Mouse (Mus musculus): ENCODE measurements around the gene Unc119b. TPM values are rescaled to one million over a fixed set of nuclear protein-coding genes. Genes with fewer than 3 reads are reported as not detected.

The Unc119b gene
- polyA plus RNA-seq, 1 experiment from 2014 or later, result 44.4 TPM

DNA sequence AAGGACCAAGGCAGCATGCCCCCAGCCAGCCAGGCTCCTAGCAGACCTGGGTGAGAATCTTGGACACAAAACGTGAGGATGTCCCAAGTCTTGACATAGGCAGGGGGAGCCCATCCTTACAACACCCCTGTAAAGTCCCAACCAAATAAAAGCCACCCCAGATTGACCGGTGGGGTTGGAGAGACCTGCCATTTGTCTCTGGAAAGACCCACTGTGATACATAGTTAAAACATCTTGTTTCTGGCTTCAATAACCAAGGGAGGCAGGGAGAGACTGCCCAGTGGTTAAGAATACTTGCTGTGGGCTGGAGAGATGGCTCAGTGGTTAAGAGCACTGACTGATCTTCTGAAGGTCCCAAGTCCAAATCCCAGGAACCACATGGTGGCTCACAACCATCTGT is 32.5 kb downstream of the Unc119b start:
- H3K27me3 ChIP-seq, result no peaks in the 10 kb centered on the region
- H3K4me3 ChIP-seq, result no peak overlapping the region
- H3K9ac ChIP-seq, result no peak overlapping the region
- 96% methylated on average over 2 of the region's 2 CpGs for WGBS
- H3K4me2 ChIP-seq, result no peak overlapping the region
- H3K9me3 ChIP-seq, result no peaks in the 10 kb centered on the region
- peaks cover 58% of the 10 kb centered on the region for H3K36me3 ChIP-seq
- no peak overlapping the region for H3K27ac ChIP-seq
- H3K4me1 ChIP-seq, result no peaks in the 10 kb centered on the region
- ATAC-seq (ENCODE audit: insufficient number of reproducible peaks, insufficient read depth, low FRiP score, low TSS enrichment, low read depth), result no peak

DNA sequence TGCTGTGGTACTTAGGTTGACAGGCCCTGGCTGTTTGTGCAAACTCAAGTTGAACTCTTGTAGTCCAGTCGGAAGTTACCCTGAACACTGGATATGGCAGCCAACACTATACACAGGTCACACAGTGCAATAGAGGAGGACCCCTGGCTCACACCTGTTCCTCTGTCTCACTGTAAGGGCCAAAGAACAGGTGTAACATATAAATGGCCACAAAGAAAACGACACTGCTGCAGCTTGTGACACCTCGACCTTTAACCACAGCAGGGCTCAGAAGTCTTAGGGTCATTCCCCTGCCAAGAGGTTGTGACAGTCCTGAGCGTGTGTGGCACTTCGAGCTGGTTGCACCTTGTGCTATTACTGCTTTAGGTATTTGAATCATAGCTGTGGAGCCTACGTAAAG is 34.3 kb downstream of the Unc119b start:
- ATAC-seq (ENCODE audit: insufficient number of reproducible peaks, insufficient read depth, low FRiP score, low TSS enrichment, low read depth), result no peak
- no peaks in the 10 kb centered on the region for H3K27me3 ChIP-seq
- H3K4me3 ChIP-seq, result no peak overlapping the region
- no peak overlapping the region for H3K9ac ChIP-seq
- H3K4me1 ChIP-seq, result no peaks in the 10 kb centered on the region
- H3K9me3 ChIP-seq, result no peaks in the 10 kb centered on the region
- peaks cover 74% of the 10 kb centered on the region for H3K36me3 ChIP-seq
- no peak overlapping the region for H3K27ac ChIP-seq
- WGBS, result 82% methylated on average over 6 of the region's 6 CpGs
- H3K4me2 ChIP-seq, result no peak overlapping the region

DNA sequence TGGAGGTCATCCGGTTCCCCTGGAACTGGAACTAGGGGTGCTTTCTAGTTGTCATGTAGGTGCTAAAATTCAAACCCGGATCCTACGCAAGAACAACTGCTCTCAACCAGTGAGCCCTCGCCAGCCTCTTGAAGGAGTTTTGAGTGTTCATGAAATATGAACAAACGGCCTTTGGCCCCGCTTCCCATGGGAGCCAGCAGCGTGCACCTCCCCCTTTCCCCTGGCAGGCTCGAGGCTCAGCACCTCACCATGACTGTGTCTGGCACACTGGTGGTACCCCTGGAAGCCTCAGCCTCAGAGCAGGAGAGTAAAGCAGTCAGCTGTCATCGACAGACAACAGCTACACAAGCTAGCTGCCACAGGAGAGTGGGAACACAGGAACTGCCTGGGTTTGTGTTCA is 34.8 kb downstream of the Unc119b start:
- 86% methylated on average over 9 of the region's 9 CpGs for WGBS
- Histone ChIP-seq H3K27ac (no peak overlapping the region), H3K36me3 (peaks cover 76% of the 10 kb centered on the region), H3K9me3 (no peaks in the 10 kb centered on the region), H3K27me3 (no peaks in the 10 kb centered on the region), H3K4me3 (no peak overlapping the region), H3K4me2 (no peak overlapping the region), H3K9ac (no peak overlapping the region), H3K4me1 (no peaks in the 10 kb centered on the region)
- ATAC-seq (ENCODE audit: insufficient number of reproducible peaks, insufficient read depth, low FRiP score, low TSS enrichment, low read depth), result no peak

DNA sequence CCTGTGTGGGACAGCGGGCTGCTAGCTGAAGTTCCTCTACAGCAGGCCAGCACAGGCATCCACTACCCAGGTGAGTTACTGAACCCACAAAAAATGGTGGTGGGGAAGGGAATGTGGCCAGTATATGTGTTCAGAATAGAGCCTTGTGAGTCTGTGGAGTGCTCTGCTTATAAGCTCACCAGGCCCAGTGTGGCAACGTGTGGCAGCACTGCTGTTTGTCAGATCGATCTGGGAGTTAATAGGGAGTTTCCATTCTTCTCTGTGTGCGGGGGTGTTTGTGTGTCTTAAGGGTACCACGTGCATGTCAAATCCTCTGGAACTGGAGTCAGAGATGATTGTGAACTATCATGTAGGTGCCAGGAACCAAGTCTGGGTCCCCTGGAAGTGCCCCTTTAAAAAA is 35.2 kb downstream of the Unc119b start:
- H3K9ac ChIP-seq, result no peak overlapping the region
- H3K4me2 ChIP-seq, result no peak overlapping the region
- WGBS, result 83% methylated on average over 5 of the region's 5 CpGs
- no peaks in the 10 kb centered on the region for H3K9me3 ChIP-seq
- peaks cover 81% of the 10 kb centered on the region for H3K36me3 ChIP-seq
- H3K27ac ChIP-seq, result no peak overlapping the region
- no peak overlapping the region for H3K4me3 ChIP-seq
- no peaks in the 10 kb centered on the region for H3K4me1 ChIP-seq
- no peak for ATAC-seq (ENCODE audit: insufficient number of reproducible peaks, insufficient read depth, low FRiP score, low TSS enrichment, low read depth)
- H3K27me3 ChIP-seq, result no peaks in the 10 kb centered on the region

DNA sequence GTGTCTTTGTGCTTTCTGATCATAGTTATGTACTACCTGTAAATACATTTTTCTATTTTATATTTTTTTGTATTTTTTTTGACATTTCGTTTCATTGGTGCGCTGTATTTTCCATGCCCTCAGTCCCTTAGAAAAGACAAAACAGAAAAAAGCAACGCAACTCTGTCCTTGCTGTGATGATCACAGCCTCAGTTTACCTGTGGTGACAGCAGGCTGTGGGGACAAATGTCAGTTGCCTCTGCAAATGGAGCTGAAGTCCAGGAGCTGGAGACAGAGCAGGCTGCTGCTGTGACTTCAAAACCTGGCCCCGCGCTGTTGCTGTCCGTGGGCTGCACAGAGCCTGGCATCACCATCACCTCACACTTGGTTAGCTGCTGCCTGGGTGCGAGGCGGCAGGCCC is 36.6 kb downstream of the Unc119b start, which contains the start of gene Gm10401:
Gm10401 (minus strand) TSS at position 101 of the 400 bp plus-strand sequence.
- 96% methylated on average over 8 of the region's 8 CpGs for WGBS
- Histone ChIP-seq H3K27ac (no peak within 1 kb of the TSS; the same call in 1 of the 2 replicates), H3K9ac (no peak within 1 kb of the TSS), H3K4me2 (no peak within 1 kb of the TSS), H3K4me3 (no peak within 1 kb of the TSS), H3K36me3 (peaks cover 82% of the 10 kb centered on the region), H3K4me1 (no peaks in the 10 kb centered on the region), H3K9me3 (no peaks in the 10 kb centered on the region), H3K27me3 (no peaks in the 10 kb centered on the region)
- ATAC-seq (ENCODE audit: insufficient number of reproducible peaks, insufficient read depth, low FRiP score, low TSS enrichment, low read depth), result no peak

DNA sequence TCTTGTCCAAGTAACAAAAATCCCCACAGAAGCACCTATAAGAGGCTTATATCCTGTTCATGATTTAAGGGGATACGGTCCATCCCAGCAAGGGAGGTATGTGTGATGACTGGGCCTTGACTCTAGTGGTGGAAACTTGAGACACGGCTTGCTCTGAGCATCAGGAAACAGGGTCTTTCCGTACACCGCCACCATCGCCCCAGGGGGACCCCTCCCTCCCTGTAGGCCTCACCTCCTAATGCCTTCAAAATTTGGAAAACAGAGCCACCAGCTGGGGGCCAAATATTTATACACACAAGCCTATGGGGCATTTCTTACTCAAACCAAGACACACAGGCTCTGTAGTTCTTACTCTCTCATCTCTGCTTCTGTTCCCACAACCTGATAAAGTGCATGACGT is 43.0 kb downstream of the Unc119b start:
- no peak for ATAC-seq (ENCODE audit: insufficient number of reproducible peaks, insufficient read depth, low FRiP score, low TSS enrichment, low read depth)
- WGBS, result 72% methylated on average over 6 of the region's 6 CpGs
- no peak overlapping the region for H3K4me3 ChIP-seq
- H3K27ac ChIP-seq, result no peak overlapping the region
- peaks cover 91% of the 10 kb centered on the region for H3K36me3 ChIP-seq
- no peak overlapping the region for H3K9ac ChIP-seq
- H3K4me1 ChIP-seq, result no peaks in the 10 kb centered on the region; the same call in 1 of the 2 replicates
- no peak overlapping the region for H3K4me2 ChIP-seq
- H3K9me3 ChIP-seq, result no peaks in the 10 kb centered on the region
- no peaks in the 10 kb centered on the region for H3K27me3 ChIP-seq

DNA sequence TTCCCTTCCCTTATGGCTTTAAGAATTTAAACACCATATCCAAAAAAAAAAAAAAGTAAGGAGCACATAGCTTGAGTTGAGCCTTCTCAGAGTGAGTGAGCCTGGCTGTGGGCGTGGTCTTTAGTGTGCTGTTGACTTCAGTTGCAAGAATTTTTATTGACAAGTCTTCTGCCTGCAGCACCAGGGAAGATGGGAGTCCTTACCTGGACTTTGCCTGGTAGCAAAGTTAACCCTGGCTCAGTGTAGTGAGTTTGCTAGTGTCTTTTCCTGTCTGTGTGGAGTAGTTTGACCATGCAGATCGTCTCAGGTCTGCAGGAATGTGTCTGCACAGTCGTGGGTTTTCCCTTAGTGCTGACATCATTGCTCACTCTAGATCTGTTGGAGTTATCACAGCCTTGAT is 43.8 kb downstream of the Unc119b start:
- H3K4me1 ChIP-seq, result no peaks in the 10 kb centered on the region; the same call in 1 of the 2 replicates
- H3K9ac ChIP-seq, result no peak overlapping the region
- WGBS, result 86% methylated on average over 3 of the region's 3 CpGs
- no peak overlapping the region for H3K4me2 ChIP-seq
- H3K4me3 ChIP-seq, result no peak overlapping the region
- H3K27ac ChIP-seq, result no peak overlapping the region
- no peaks in the 10 kb centered on the region for H3K27me3 ChIP-seq
- H3K36me3 ChIP-seq, result peaks cover 91% of the 10 kb centered on the region
- no peaks in the 10 kb centered on the region for H3K9me3 ChIP-seq
- no peak for ATAC-seq (ENCODE audit: insufficient number of reproducible peaks, insufficient read depth, low FRiP score, low TSS enrichment, low read depth)

DNA sequence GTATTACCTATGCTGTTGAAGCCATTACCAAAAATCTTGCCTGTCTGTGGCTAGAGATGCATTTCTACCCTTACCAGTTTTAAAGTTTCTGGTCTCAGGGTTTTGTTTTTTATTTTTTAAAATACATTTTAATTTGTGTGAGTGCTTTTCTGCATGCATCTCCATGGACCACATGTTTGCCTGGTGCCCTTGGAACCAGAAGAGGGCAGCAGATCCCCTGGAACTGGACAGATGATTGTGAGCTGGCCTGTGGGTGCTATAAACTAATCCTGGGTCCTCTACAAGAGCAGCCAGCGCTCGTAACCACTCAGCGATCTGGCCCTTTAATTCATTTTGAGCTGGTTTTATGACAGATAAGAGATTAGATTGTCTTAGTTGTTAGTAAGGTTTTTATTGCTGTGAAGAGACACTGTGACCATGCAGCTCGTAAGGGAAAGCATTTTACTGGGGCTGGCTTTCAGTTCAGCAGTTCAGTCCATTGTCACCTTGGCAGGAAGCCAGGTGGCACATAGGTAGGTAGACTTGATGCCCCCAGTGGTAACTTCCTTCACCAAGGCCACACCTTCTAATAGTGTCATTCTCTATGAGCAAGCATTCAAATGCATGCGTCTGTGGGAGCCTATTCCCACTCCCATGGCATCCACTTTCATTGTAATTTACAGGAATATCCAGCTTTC is 45.0 kb downstream of the Unc119b start:
- H3K27ac ChIP-seq, result no peak overlapping the region
- no peak overlapping the region for H3K9ac ChIP-seq
- 96% methylated on average over 5 of the region's 5 CpGs for WGBS
- peaks cover 86% of the 10 kb centered on the region for H3K36me3 ChIP-seq
- no peak overlapping the region for H3K4me3 ChIP-seq
- no peaks in the 10 kb centered on the region for H3K27me3 ChIP-seq
- H3K4me2 ChIP-seq, result no peak overlapping the region
- H3K9me3 ChIP-seq, result no peaks in the 10 kb centered on the region
- H3K4me1 ChIP-seq, result no peaks in the 10 kb centered on the region; the same call in 1 of the 2 replicates
- no peak for ATAC-seq (ENCODE audit: insufficient number of reproducible peaks, insufficient read depth, low FRiP score, low TSS enrichment, low read depth)

DNA sequence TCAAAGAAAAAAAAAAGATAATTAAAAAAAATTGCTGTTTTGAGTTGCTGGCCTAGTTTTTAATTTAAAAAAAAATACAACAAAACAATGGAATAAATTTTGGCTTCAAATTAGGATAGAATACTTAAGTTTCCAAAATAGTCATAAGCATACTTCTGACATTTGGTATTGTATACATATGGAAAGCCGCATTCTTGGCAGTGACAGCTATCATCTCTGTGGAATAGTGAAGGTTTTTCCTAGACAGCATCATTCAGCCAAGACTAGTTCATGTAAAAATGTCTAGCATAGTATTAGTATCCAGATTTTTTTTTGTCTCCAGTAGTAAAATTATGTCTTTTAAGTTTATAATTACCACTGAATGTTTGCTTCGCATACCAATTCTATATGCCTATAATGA is 49.1 kb downstream of the Unc119b start:
- H3K27ac ChIP-seq, result no peak overlapping the region
- ATAC-seq (ENCODE audit: insufficient number of reproducible peaks, insufficient read depth, low FRiP score, low TSS enrichment, low read depth), result no peak
- no peak overlapping the region for H3K4me2 ChIP-seq
- no peaks in the 10 kb centered on the region for H3K27me3 ChIP-seq
- no peak overlapping the region for H3K9ac ChIP-seq
- 87% methylated on average over 2 of the region's 2 CpGs for WGBS
- H3K9me3 ChIP-seq, result no peaks in the 10 kb centered on the region
- no peak overlapping the region for H3K4me3 ChIP-seq
- no peaks in the 10 kb centered on the region for H3K4me1 ChIP-seq
- peaks cover 82% of the 10 kb centered on the region for H3K36me3 ChIP-seq

DNA sequence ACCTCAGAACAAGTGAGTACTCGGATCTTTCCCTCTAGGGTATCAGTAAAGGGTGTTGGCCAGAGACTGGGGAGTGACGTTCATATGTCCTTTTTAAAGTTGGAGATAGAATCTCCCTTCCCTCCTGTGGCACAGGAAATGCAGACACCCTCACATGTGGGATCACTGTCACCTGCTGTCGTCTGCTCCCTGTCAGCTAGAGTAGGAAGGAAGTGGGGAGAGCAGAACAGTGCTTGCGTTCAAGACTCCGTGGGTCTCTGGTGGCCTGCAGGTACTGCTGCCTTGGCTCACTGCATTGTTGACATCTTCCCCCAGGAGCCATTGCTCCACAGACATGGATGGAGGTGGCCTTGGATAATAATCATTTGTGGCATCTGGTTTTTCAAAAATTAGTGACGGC is 51.3 kb downstream of the Unc119b start:
- no peaks in the 10 kb centered on the region for H3K4me1 ChIP-seq
- WGBS, result 81% methylated on average over 6 of the region's 6 CpGs
- H3K9ac ChIP-seq, result no peak overlapping the region
- H3K27me3 ChIP-seq, result no peaks in the 10 kb centered on the region
- no peak overlapping the region for H3K4me3 ChIP-seq
- H3K9me3 ChIP-seq, result no peaks in the 10 kb centered on the region
- ATAC-seq (ENCODE audit: insufficient number of reproducible peaks, insufficient read depth, low FRiP score, low TSS enrichment, low read depth), result no peak
- peaks cover 61% of the 10 kb centered on the region for H3K36me3 ChIP-seq
- no peak overlapping the region for H3K4me2 ChIP-seq
- H3K27ac ChIP-seq, result no peak overlapping the region

DNA sequence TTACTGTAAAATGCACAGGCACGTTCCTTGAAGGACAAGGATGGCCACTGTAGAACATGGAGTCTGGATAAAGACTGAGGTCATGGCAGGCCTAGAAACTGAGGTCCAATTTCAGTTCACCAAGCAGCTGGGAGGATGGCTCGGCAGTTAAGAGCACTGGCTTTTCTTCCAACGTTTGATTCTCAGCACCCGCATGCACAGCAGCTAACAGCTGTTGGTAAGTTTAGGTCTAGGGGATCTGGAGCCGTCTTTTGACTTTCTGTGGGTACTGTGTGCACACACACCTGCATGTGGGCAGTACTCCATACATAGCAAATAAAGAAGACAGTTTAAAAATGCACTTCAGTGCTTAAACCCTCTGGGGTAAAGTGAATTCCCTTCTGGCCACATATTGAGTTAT is 53.1 kb downstream of the Unc119b start:
- Histone ChIP-seq H3K4me2 (no peak overlapping the region), H3K4me3 (no peak overlapping the region), H3K36me3 (peaks cover 48% of the 10 kb centered on the region), H3K4me1 (no peaks in the 10 kb centered on the region), H3K27me3 (no peaks in the 10 kb centered on the region), H3K9me3 (no peaks in the 10 kb centered on the region), H3K9ac (no peak overlapping the region), H3K27ac (no peak overlapping the region)
- 84% methylated on average over 5 of the region's 5 CpGs for WGBS
- no peak for ATAC-seq (ENCODE audit: insufficient number of reproducible peaks, insufficient read depth, low FRiP score, low TSS enrichment, low read depth)

DNA sequence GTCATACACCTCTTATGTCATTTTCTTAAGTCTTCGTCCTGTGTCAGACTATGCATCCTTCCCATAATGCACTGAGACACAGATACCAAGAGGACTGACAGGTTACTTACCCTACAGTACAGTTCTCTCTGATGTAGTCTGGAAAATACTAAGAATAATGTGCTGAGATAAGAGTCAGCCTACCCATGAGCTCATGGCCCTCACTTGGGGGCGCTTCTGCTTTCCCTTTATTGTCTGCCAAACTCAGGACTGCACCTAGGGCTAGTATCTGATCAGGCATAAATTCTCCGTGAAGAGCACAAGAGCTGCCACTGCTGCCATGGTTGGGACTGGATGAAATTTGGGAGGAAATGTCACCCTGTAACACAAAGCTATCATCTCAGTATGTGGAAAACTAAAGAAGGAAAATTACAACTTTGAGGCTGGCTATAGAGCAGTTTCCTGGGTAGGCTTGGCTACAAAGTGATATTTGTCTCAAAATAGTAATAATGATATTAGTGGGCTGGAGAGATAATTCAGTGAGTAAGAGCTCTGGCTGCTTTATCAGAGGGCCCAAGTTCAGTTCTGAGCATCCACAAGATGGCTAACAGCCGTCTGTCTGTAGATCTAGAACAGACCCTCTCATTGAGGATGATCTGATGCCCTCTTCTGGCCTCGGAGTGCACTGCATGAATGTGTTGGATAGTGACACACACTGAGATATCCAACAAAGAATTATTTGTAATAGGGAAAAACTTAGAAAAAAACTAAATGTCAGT is 58.5 kb downstream of the Unc119b start:
- H3K27me3 ChIP-seq, result no peaks in the 10 kb centered on the region
- peaks cover 6% of the 10 kb centered on the region; the same call in 1 of the 2 replicates for H3K4me1 ChIP-seq
- no peak overlapping the region for H3K4me2 ChIP-seq
- no peaks in the 10 kb centered on the region for H3K9me3 ChIP-seq
- no peak overlapping the region for H3K27ac ChIP-seq
- H3K4me3 ChIP-seq, result no peak overlapping the region
- no peak for ATAC-seq (ENCODE audit: insufficient number of reproducible peaks, insufficient read depth, low FRiP score, low TSS enrichment, low read depth)
- WGBS, result 51% methylated on average over 5 of the region's 5 CpGs
- H3K36me3 ChIP-seq, result peaks cover 28% of the 10 kb centered on the region; the same call in 1 of the 2 replicates
- no peak overlapping the region for H3K9ac ChIP-seq

Data from embryonic facial prominence, embryonic 13.5 days (tissue).